Mouse (Mus musculus) liver, postnatal 0 days (tissue): ENCODE data around the gene Ranbp10. TPM values are rescaled to one million over a fixed set of nuclear protein-coding genes. Genes with fewer than 3 reads are reported as not detected.

Experiments
- ATAC-seq: fragments of 200-750 bp; cut with Nextera tagmentation; 2 replicates; pipeline ENCODE4 v1.8.0; 2017; ENCODE audit warnings: mild to moderate bottlenecking, moderate library complexity
- DNase-seq: peaks from one replicate; pipeline ENCODE4 v3.0.0-alpha.2; 2016
- H3K27ac ChIP-seq: fragments of 300-500 bp; sonication (generic); 2 replicates; pipeline ENCODE4 v1.5.1; 2014; ENCODE audit warnings: antibody characterized with exemption, moderate library complexity, mild to moderate bottlenecking, low read depth
- H3K27me3 ChIP-seq: fragments of 300-500 bp; sonication (generic); 2 replicates; pipeline ENCODE4 v1.6.1; 2014; ENCODE audit warnings: low read length, control low read depth, mixed read lengths; ENCODE audit not compliant: insufficient read depth
- H3K36me3 ChIP-seq: fragments of 300-500 bp; sonication (generic); replicated peaks from 2 replicates; pipeline ENCODE4 v1.6.1; 2014; ENCODE audit warnings: mild to moderate bottlenecking, control low read depth, low read length, moderate library complexity, mixed read lengths; ENCODE audit not compliant: insufficient read depth
- H3K4me1 ChIP-seq: fragments of 300-500 bp; sonication (generic); 2 replicates; pipeline ENCODE4 v1.6.1; 2014; ENCODE audit warnings: antibody characterized with exemption, mild to moderate bottlenecking, control low read depth; ENCODE audit not compliant: insufficient read depth
- H3K4me2 ChIP-seq: fragments of 300-500 bp; sonication (generic); 2 replicates; pipeline ENCODE4 v1.6.1; 2014; ENCODE audit warnings: low read depth, mild to moderate bottlenecking, low read length, moderate library complexity, mixed read lengths
- H3K4me3 ChIP-seq: fragments of 300-500 bp; sonication (generic); 2 replicates; pipeline ENCODE4 v1.5.1; 2014; ENCODE audit warnings: low read depth, low read length
- H3K9ac ChIP-seq: fragments of 300-500 bp; sonication (generic); replicated peaks from 2 replicates; pipeline ENCODE4 v1.6.1; 2014; ENCODE audit warnings: mild to moderate bottlenecking, moderate library complexity
- H3K9me3 ChIP-seq: fragments of 300-500 bp; sonication (generic); 2 replicates; pipeline ENCODE4 v1.6.1; 2016; ENCODE audit warnings: mild to moderate bottlenecking, control low read depth, low read length, mixed read lengths
- CTCF ChIP-seq: sonication (generic); IDR thresholded peaks from 2 replicates; pipeline ENCODE4 v1.5.1; 2016; ENCODE audit warnings: antibody characterized with exemption, low read depth
- EP300 ChIP-seq: IDR thresholded peaks from 2 replicates; pipeline ENCODE4 v1.6.1; 2016; ENCODE audit warnings: antibody characterized with exemption, low read depth, mild to moderate bottlenecking
- WGBS: fragments of 180-500 bp; shearing (Covaris S2); extraction: QIAGEN DNeasy Blood & Tissue Kit; methylation state at CpG from one replicate; pipeline ENCODE4 v1.1.7; 2014; ENCODE audit not compliant: insufficient replicate concordance; 5-methylcytosine and 5-hydroxymethylcytosine counted together
- polyA plus RNA-seq: library from polyadenylated mRNA; unstranded; fragments of >200 nt; fragmentation: Nextera tagmentation; extraction: Ambion mirVana; gene quantifications from 2 replicates; pipeline ENCODE4 v1.2.1, GENCODE M21; 2015

Gene Ranbp10
- polyA plus RNA-seq, 1 experiment from 2014 or later: 20.9 TPM

DNA sequence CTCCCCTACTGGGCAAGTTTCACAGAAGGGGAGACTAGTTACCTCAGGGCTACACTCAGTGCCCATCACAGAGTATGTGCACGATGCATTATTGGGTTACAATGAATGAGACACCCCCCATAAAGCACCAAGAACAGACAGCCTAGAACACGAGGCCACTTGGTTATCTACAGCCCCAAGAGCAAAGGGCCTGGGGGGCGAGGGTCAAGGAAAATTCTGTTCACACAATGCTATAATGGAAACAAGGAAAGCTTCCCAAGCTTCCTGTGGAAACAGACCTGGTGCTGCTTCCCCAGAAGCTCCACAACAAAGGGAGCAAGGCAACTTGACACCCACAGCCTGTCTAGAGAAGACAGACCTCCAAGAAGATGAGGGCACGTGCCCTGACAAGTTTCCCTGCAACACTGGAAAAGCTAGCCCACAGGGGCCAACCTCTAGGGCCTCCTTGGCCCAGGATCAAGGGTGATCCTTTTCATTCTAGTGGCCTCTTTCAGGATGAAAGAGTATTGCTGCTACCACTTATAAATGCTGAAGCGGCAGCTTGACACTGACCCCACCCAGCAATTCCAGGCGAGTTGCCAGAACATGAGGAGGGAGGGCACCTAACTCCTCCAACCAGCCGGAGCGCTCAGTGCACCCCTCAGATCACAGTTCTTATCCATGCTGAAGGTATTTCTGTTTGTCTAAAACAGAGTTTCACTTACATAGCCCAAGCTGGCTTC lies 27.9 kb downstream of the Ranbp10 start:
- DNase-seq (peak; percentile 93), ATAC-seq (peak; percentile 78)
- Histone ChIP-seq H3K4me1 (peaks cover 50% of the 10 kb centered on the region), H3K9me3 (no peaks in the 10 kb centered on the region), H3K4me3 (peak overlapping the region; percentile 23; the same call in 1 of the 2 replicates), H3K27me3 (no peaks in the 10 kb centered on the region), H3K36me3 (peaks cover 48% of the 10 kb centered on the region), H3K9ac (peak overlapping the region; percentile 58), H3K4me2 (peak overlapping the region; percentile 61), H3K27ac (peak overlapping the region; percentile 97)
- 45% methylated on average over 8 of the region's 8 CpGs for WGBS
- TF ChIP-seq CTCF (no peak), EP300 (peak; percentile 72)

DNA sequence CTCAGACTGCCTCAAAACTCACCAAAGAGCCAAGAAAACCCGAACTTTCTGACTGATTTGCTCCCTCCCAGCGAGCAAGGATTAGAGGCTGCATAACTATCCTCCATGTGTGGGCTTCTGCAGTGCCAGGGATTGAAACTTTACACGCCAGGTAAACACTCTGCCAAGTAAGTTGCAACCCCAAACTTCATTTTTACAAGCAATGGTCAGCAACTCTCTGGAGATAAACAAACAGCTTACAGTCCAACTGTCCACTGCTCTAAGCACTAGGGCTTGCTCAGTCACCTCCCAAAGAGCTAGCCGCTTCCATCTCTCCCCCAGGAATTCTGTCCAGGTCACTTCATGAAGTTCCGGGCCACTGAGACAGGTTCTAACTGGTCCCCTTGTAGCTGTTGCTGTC lies 28.7 kb downstream of the Ranbp10 start:
- Histone ChIP-seq H3K4me3 (no peak overlapping the region; the same call in 1 of the 2 replicates), H3K4me2 (peak overlapping the region; percentile 61), H3K9me3 (no peaks in the 10 kb centered on the region), H3K9ac (no peak overlapping the region), H3K27ac (peak overlapping the region; percentile 97), H3K36me3 (peaks cover 52% of the 10 kb centered on the region), H3K27me3 (no peaks in the 10 kb centered on the region), H3K4me1 (peaks cover 54% of the 10 kb centered on the region)
- no peak for ATAC-seq
- TF ChIP-seq CTCF (no peak), EP300 (no peak)
- WGBS: 88% methylated on average over 5 of the region's 5 CpGs
- no peak for DNase-seq

DNA sequence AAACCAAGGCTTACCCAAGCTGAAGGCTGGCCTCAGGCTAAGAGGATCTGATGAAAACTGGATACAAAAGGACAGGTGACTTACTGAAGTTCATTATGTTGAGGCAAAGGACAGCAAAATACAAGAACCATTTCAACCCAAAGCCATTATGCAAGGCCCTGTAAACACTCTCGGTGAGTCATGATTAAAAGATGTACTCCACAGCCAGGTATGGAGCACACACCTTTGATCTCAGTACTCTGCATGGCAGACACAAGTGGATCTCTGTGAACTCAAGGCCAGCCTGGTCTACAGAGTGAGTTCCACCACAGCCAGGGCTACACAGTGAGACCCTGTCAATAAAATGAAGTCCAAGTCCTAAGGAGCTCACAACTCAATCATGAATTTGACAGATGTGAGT lies 31.4 kb downstream of the Ranbp10 start:
- ATAC-seq (no peak), DNase-seq (no peak)
- no peak overlapping the region for H3K4me3 ChIP-seq
- H3K9ac ChIP-seq: no peak overlapping the region
- H3K27ac ChIP-seq: peak overlapping the region; percentile 29; the same call in 1 of the 2 replicates
- H3K27me3 ChIP-seq: no peaks in the 10 kb centered on the region
- no peak overlapping the region for H3K4me2 ChIP-seq
- H3K4me1 ChIP-seq: peaks cover 44% of the 10 kb centered on the region
- peaks cover 70% of the 10 kb centered on the region for H3K36me3 ChIP-seq
- WGBS: 75% methylated on average over 1 of the region's 1 CpGs
- TF ChIP-seq CTCF: no peak
- no peak for TF ChIP-seq EP300
- no peaks in the 10 kb centered on the region for H3K9me3 ChIP-seq

DNA sequence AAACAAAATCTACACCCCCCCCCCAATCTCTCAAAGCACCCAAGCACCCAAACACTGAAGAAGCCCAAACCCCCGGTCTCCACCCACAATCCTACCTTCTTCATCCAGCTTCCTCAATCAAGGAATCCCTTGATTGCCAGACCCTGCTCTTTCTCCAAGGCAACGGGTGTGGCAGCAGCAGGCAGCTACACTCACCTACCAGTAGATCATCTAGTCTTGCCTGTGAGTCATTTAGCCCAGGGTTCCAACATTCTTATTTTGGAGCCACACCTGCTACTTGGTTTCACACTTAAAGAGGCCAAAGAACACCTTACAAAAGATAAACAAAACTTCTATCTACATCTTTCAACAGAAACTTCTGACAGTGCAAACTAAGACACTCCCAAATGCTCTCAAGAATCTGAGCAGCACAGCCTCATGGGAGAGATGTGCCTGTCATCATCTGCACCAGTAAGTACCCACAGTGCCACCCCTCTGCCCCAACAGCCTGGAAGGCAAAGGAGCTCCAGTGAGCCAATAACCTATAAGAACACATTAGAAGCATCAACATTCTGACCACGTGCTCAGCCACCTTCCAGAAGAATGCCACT lies 33.0 kb downstream of the Ranbp10 start:
- ATAC-seq (no peak), DNase-seq (no peak)
- Histone ChIP-seq H3K36me3 (peaks cover 77% of the 10 kb centered on the region), H3K9me3 (no peaks in the 10 kb centered on the region), H3K9ac (no peak overlapping the region), H3K4me2 (no peak overlapping the region), H3K4me1 (peaks cover 32% of the 10 kb centered on the region), H3K27me3 (no peaks in the 10 kb centered on the region), H3K27ac (no peak overlapping the region), H3K4me3 (no peak overlapping the region)
- TF ChIP-seq CTCF (no peak), EP300 (no peak)
- WGBS: 77% methylated on average over 3 of the region's 3 CpGs

DNA sequence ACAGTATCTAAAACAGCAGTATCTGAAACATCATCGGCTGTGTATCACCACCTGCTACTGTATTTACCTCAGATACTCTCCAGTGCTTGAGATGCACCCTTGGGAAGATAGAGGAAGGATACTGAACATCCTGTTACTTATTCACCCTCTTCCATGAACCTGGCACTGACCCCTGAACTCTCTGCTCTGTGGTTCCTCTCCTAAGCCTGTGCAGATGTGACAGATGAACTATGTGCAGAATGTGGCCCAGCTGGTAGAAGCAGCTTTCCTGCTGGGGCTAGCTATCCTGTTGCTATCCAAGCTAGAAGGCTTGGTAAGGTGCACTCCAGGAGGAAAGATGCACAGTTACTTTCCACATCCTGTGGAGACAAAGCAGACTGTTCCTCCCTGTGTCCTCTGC lies 33.8 kb downstream of the Ranbp10 start:
- no peak overlapping the region for H3K27ac ChIP-seq
- 83% methylated on average over 1 of the region's 1 CpGs for WGBS
- H3K4me3 ChIP-seq: no peak overlapping the region
- DNase-seq (no peak), ATAC-seq (no peak)
- no peak overlapping the region for H3K9ac ChIP-seq
- H3K4me1 ChIP-seq: peaks cover 24% of the 10 kb centered on the region
- no peak overlapping the region for H3K4me2 ChIP-seq
- H3K27me3 ChIP-seq: no peaks in the 10 kb centered on the region
- no peak for TF ChIP-seq EP300
- TF ChIP-seq CTCF: no peak
- peaks cover 71% of the 10 kb centered on the region for H3K36me3 ChIP-seq
- no peaks in the 10 kb centered on the region for H3K9me3 ChIP-seq

DNA sequence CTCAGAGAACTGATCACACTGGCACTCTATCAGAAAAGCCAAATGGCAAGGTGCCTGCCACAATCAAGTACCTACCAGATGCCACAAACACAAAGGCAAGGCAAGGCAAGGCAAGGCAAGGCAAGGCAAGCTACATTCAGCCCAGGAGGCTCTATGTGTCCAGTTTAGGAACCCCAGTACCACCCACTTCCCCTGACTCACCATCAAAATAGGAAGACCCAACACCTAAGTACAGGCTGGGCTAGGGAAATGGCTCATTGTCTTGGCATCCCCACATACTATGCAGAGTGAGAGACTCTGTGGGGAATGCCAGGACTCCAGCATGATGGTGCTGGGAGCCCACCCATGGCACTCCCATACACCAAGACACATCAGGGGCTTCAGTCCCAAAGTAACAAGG lies 37.5 kb downstream of the Ranbp10 start:
- ATAC-seq (no peak), DNase-seq (no peak)
- no peak overlapping the region for H3K9ac ChIP-seq
- H3K27me3 ChIP-seq: no peaks in the 10 kb centered on the region
- no peak overlapping the region for H3K27ac ChIP-seq
- TF ChIP-seq EP300: no peak
- no peak for TF ChIP-seq CTCF
- no peak overlapping the region for H3K4me3 ChIP-seq
- H3K36me3 ChIP-seq: peaks cover 73% of the 10 kb centered on the region
- no peaks in the 10 kb centered on the region for H3K9me3 ChIP-seq
- H3K4me1 ChIP-seq: peaks cover 11% of the 10 kb centered on the region; the same call in 1 of the 2 replicates
- H3K4me2 ChIP-seq: no peak overlapping the region
